Mouse (Mus musculus): ENCODE data around the gene Iffo2.

The Iffo2 gene

DNA sequence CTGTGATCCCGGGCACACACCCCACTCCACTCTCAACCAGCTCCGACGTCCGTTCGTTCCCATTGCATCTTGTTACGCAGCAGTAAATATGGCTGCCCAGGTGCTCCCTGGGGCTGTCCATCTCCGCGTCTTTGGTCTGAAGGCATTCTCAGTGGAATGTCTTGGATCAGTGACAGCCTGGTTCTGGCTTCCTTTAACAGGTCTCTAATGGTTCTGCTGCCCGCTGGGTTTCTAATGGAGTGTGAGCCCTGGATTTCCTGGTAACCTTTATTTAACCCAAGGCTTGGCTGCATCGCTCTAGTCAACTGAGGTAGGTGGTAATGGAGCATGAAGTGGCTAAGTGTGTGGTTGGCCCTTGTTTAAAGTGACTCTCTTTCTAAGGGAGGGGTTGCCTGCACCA lies 1.7 kb downstream of the Iffo2 start:
- DNase-seq (ENCODE audit: low read depth): no peak

DNA sequence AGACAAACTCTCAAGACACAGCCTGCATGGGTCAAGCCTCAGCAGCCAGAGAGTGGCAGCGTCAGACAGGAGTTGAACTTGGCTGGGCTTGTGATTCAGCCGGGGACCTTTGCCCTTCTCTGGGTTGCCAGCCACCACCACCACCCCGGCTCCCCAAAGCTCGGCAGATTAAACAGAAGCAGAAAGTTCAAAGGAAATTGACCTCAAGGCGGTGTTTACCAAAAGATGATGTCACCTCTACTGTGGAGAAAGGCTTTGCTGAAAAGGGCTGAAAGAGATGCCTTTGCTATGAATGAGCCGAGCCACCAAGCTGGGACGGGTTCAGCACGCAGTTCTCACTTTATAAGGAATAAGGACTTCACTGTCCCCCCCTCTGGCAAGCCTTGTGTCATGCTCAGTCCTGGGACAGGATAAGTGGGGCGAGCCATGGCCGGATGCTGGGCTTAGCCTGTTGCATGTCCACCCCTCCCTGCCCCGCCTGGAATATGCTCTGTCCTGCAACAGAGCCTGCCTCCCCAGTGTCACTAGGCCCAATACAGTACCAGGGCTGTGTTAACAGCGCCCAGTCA lies 4.9 kb downstream of the Iffo2 start:
- no peak for DNase-seq (ENCODE audit: low read depth)

DNA sequence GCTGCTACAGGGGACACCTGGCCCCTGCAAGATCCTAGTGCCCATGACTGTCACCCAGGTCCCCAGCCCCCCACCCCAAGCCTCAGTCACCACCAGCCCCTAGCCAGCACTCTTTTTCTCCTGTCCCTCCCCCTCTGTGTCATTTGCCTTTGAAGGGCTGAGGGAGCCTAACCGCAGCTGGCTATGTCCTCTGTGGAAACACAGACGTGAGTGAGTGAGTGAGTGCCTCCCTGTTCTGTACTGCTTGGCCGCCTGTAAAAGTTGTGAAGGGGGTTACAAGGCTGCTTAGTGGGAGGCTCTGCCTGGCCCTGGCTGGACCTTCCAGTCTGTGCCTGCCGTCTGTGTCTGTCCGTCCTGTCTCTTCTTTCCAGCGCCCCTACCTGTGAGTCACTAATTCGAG lies 5.4 kb downstream of the Iffo2 start:
- no peak for DNase-seq (ENCODE audit: low read depth)

DNA sequence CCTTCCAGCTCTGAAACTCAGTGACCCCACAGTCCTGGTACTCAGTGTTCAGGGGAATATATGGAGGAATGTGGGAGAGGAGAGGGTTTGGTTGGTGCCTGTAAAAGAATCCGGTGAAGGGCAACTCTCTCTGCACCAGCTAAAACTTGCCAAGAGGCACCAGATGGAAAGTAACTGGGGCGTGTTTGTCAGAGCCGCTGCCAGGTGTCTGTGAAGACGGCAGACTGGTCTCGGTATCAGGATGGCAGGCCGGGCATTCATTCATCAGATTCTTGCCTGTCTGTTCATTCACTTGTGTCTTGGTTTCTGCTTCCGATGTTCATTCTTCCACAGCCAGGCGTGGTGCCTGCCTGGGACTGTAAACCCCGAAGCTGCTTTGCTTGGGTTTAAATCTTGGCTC lies 6.4 kb downstream of the Iffo2 start:
- no peak for DNase-seq (ENCODE audit: low read depth)

DNA sequence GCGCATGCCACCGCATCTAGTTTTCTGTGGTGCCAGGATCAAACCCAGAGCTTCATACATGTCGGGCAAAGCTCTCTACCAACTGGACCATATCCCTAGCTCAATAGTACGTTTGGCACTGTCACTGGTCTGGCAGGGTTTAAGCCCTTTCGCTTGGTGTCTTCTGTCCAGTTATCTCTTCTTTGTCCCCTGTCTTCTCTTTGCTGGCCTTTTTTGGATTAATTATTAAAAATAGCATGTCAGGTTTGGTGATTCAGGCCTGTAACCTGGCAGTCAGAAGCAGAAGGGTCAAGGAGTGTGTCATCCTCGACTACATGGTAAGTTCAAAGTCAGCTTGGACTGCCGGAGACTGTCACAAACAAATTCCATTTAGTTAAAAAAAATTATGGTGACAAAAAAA lies 10.4 kb downstream of the Iffo2 start:
- DNase-seq (ENCODE audit: low read depth): no peak

DNA sequence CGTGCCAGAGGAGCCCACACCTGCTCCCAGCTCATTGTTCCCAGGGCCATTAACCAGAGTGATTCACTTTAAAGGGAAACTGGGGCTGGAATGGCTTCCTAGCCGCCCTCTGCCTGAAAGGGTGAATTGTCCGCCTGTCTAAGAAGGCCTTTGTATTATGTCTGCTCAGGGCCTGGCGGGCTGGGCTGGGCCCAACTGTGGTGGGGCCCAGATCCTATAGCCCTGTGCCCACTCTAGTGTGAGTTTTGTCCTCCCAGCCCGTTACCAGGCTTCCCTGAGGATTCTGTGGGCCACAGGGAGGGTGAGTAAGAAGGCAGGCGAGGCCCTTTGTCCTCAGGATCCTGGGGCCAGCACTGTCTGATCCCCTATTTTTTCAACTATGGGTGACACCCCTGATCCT lies 15.4 kb downstream of the Iffo2 start:
- no peak for DNase-seq (ENCODE audit: low read depth)

DNA sequence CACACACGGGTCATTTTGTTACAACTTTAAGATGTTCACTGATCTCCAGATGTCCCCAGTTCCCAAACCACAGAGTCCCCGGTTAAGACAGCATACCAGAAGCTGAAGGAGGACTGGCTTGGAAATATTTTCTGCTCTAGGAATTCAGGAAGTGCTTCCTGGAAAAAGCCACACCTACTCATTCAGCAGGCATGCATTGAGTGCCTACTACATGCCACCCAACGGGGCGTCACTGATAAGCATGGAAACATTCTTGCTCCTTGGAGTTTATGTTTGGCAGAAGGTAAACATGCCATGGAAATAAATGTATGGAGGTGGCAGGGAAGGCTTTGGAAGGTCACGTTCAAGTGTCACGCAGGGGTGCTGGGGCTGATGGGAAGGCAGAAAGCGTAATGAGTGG lies 19.1 kb downstream of the Iffo2 start:
- no peak for DNase-seq (ENCODE audit: low read depth)

DNA sequence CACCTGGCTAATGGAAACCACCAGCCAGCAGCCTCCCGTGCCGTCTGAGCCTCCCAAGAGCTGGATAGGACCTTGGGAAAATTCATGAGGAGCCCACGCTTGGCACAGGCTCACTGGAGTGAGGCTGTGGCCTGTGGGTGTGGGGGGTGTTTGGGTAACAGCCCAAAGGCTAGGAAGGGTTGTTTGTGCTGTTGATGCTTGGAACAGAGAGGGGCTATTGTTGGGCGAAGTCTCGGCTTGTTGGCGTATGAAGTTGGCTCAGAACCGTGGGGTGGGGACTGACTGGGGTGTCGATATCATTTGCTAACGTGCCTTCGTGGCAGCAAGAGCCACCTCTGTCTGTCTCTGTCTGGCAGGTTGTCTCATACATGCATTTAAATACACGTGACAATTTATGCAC lies 24.9 kb downstream of the Iffo2 start:
- DNase-seq (ENCODE audit: low read depth): no peak

DNA sequence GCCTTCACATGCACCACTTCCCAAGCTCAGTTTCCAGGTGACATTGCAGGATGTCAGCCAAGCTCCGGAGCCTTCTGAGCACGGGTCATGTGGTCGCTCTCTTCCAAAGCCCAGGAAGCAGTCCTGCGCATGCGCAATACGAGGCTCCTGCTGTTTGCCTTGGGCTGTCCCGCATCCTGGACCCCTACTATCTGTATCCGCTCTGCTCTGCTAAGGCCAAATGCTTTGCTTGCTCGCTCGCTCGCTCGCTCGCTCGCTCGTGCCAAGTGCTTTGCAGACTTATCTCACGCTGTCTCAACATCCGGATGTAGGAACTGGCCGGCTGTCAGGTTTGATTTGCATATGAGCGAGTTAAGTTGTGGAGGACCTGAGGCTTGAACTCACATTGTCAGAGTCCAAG lies 25.6 kb downstream of the Iffo2 start:
- peak; percentile 28 for DNase-seq (ENCODE audit: low read depth)

DNA sequence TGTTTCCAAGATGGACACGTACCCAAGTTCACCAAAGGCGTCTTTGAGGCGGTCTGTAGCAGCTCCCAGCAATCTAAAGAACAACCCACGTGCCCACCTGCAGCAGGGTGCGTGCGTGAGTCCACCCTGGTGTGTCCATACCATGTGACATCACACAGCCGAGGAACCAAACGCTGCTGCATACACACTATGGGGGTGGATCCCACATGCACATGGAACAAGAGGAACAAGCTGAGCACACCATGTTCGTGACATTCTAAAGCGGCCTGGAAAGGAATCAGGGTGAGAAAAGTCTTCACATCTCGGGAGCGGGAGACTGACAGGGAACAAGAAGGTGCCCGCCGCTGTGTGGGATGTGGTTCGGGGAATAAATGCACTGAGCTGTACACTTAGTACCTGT lies 38.0 kb downstream of the Iffo2 start:
- no peak for DNase-seq (ENCODE audit: low read depth)

DNA sequence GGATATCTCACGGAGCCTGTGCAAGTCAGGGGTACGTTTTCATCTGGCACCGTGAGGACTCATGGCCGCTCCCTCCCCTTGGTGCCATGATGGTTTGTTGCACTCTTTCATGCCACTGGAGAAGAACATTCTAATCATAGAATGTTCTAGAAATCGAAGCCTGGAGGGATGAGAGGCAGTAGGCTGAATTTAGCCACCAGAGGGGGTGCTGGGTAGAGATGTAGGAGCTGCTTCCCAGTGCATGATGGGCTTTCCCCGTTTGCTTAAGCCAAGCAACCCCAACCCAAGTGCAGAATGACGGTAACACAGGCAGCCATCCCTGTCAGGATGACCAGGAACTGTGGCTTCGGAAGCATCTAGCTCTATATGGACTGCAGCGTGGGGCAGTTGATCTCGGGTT lies 40.4 kb downstream of the Iffo2 start:
- peak; percentile 70 for DNase-seq (ENCODE audit: low read depth)

DNA sequence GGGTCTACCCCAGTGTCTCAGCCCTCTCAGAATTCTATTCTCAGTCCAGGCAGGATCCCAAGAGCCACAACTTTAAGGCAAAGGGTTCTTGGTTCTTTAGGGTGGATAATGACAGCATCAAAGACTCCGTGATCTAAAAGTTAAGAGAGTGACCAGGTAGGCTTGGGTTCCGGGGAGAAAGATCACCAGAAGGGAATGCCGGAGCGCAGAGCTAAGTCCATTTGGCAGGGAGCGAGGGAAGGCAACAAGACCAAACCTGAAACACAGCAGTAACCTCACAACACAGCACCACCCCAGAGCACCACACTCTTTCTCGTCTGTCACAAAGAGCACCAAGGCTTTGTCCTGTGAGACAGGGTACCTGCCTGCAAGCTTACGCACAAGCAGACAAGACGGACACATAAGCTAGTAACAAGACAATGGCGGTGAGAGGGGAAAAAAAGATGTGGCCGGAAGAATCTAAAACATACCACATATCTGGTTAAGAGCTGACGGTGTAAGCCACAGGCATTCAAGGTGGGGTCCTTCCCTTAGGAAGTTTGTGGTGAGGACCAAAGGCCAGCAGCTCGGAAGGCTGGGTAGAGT lies 42.7 kb downstream of the Iffo2 start:
- DNase-seq (ENCODE audit: low read depth): peak; percentile 50

DNA sequence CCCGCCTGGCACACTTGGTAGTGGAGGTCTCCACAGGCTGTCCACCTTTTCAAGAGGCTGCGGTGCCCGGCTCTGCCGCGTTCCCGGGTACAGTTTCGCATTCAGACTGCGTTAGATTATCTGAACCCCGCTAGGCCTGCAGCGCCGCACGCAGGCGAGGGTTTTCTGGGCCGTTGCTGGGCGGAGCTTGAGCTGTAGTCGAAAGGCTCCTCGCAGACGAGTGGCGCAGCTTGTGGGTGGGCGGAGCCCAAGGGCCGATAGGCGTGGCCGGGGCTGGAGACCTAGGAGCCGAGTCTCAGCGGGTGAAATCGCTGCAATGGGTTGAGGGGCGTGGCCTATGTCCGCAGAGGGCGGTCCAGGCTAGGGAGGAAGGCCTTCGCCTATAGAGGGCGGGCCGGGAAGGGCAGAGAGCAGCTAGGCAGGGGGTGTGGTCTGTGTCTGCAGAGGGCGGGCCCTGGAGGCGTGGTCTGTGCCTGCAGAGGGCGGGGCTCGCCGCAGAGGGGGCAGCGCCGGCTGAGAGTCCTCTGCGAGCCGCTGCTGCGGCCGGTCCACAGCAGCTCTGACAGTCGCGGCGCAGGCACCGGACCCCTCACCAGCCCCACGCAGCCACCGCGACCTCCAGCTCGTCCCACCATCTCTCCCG lies 43.9 kb downstream of the Iffo2 start:
- peak; percentile 100 for DNase-seq (ENCODE audit: low read depth)

DNA sequence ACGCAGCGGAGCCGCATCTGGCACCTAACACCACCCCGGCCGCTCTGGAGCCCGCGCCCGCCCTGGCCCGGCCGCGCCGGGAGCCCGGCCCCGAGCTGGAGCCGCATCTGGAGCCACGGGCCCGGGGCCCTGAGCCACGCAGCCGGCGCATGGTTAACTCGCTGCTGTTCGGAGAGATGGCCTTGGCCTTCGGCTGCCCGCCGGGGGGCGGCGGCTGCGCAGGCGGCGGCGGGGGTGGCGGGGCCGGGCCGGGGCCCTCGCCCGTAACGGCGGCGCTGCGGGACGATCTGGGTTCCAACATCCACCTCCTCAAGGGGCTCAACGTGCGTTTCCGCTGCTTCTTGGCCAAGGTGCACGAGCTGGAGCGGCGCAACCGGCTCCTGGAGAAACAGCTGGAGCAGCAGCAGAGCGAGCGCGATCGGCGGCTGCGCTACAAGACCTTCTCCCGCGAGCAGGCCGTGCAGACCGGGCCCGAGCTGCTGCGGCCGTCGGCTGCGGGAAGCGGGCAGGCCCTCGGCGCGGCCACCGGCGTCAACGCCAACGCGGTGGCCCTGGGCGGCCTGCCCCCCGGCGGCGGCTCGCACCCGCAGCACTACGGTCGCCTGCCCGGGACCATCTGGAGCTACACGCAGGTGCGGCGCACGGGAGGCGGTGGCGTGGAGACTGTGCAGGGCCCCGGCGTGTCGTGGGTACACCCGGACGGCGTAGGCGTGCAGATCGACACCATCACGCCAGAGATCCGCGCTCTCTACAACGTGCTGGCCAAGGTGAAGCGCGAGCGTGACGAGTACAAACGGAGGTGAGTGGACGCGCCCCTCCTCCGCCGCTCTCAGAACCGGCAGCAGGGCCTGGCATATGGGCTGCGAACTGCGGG lies 44.7 kb downstream of the Iffo2 start:
- DNase-seq (ENCODE audit: low read depth): peak; percentile 73

DNA sequence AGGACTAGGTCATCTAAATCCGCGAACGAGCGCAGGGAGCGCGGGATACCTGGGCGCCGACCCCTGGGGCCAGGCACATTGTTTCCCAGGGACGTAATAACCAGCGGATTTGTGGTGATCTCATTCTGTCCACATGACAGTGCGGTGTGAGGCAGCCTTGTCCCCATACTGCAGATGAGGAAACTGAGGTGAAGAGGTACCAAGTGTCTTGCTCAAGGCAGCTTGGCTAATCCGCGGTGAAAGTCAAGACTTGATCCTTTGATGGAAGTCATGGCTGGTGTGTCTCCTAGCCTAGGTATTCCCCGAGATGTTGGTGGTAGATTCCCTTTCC lies 45.3 kb downstream of the Iffo2 start:
- no peak for DNase-seq (ENCODE audit: low read depth)

DNA sequence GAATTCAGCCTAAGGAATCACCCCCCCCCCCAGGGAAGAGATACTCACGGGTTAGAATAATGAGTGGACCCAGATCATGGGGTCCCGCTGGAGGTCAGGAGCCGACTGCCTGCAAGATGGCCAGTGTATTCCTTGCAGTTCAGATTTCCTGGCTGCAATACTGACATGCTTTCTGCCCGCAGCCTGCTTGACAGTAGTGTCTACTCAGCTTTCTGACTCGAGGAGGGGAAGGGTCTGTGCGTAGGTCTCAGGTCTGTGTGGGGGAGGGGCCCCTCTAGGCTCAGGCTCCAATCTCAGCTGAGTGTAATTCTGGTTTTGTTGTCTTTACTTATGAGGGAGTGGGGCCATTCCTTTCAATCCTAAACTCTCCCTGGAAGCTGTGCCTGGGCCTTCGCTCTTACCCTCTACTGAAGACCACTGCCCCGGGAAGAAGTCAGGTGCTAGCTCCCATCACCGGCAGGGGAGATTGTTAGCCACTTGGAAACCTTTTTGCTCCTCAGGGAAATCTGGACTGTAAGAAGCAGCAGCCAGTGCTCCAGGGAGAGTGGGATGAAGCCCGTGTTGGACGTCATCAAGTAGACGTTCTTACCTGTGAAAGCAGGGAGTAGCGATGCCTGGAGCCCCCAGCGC lies 46.0 kb downstream of the Iffo2 start:
- DNase-seq (ENCODE audit: low read depth): no peak

DNA sequence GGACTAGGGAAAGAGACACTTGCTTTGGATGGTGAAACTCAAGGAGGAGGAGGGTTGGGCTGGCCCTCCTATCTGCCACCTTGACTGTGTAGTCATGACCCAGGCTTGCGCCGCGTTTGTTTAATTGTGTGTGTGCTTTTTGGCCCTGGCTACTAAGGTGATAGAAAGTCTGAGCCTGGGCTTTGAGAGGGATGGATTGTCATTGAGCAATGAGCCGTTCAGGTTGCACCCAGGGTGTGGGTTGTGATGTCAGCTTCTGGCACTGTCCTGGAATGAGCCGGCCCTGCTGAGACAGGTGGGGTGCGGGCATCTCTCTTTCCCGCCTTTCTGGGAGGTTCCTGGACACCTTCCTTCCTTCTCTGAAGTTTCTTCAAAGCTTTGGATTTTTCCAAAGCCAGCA lies 46.7 kb downstream of the Iffo2 start:
- DNase-seq (ENCODE audit: low read depth): no peak

DNA sequence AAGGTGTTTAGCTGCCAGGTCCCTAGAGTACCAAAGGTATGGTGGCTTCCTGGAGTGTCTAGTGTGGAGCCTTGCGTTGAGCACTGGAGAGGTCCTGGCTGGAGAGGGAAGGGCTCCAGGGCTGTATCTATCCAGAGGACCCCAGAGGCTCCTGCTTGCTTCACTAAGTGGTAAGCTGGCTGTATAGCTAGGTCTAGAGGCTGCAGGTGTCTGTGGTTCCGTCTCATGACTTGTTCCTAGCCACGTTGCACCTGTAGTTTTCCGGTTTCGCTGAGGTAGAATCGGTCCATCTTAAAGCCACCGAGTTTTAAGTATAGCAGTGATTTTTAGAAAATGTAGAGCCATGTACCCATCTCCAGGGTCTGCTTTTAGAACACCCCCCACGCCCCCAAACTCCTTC lies 48.0 kb downstream of the Iffo2 start:
- DNase-seq (ENCODE audit: low read depth): peak; percentile 54

DNA sequence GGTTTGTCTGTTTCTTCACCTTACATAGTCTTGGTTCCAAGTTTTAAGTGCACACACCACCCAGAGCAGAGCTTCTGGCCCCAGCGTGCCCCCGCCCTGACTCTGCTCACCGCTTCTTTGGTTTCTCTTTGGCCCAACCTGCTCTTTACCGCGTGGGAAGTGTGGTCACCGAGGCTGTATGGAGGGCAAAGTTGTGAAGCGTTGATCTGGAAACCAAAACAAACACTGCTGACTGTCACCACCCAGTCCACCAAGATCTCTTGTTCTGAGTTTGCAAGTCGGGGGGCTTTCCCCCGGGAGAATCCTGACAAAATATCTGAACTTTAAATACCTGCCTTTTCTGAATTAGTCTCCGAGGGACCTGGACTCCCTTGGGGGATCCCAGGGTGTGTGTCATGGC lies 48.7 kb downstream of the Iffo2 start:
- DNase-seq (ENCODE audit: low read depth): peak; percentile 77

DNA sequence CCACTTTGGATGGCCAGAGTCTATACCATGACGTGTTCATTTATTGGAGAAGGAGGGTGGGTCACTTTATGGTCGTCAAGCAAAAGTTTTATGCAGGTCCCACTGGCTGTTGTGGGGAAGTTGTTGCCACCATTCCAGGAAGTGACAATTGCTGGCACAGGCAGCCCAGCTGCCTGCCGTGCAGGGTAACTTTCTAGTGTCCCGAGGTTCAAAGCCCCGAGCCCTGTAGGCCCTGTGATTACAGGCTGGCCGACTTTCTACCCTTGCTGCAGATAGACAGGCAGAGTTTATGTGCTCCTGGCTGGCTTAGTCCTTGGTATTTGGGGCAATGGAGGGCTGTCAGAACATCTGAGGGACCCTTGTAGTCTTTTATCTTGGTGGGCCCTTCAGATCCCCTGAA lies 49.1 kb downstream of the Iffo2 start:
- no peak for DNase-seq (ENCODE audit: low read depth)

DNA sequence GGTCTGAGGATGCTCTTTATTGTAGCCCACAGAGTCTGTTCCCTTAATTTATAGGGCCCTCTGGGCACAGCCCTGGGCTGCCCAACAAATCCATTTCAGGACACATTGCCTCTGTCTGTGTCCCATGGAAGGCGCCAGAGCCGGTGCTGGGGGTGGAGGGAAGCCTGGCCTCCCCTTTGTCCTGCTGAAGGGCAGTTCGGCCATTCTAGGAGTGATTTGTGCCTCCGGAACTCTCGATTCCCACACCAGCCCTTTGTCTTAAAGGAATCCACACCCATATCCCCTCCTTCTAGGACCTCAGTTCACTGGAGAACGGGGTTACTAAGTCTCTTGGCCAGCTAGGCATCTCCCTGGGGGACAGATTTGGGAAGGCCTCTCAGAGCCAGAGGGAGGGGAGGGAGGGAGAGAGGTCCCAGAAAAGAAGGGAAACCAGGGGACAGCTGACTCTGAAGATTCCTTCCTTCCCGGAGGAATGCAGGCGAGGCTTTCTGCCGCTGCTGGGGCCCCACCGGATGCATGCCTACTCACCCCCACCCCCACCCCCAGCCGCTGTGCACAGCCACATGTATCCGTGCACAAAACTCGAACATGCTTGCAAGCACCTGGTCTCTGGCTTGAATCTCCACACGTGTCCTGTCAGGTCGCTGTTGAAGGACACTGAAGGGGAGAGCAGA lies 50.5 kb downstream of the Iffo2 start:
- DNase-seq (ENCODE audit: low read depth): no peak

DNA sequence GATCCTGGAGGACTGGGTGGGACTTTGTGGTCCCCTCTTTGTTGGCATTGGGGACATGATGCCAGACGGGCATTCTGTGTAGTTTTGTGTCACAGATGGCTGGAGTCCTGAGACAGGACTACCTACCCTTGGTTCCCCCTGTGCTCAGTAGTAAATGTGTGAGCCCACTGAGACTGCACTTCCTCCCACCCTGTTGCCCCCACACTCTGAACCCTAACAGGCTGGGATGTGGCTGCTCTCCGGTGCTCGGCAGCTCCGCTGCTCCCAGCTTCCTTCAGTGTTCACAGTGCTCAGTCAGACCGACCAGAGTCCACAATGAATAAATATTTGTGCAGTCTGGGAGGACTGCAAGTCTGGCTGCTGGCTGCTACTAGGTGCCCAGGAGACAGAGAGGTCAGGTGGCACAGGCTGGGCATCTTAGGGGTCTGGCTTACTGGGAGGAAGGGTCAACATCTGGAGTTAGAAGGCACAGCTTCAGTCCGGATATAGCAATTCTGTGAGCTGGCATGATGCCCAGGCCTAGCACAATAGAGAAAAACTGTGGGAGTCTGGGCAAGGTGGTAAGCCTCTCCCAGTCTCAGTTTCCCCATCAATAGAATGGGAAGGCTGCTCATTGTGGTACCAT lies 51.2 kb downstream of the Iffo2 start:
- no peak for DNase-seq (ENCODE audit: low read depth)
